Mouse (Mus musculus) myocyte (in vitro differentiated cells): ENCODE results near the gene Bnip2.

ENCODE experiments used
- CEBPB ChIP-seq: IDR thresholded peaks from 2 replicates; pipeline ENCODE4 v1.6.1; 2011; ENCODE audit warnings: mild to moderate bottlenecking, moderate library complexity; ENCODE audit not compliant: poor library complexity, insufficient read depth, severe bottlenecking
- E2F4 ChIP-seq: IDR thresholded peaks from one replicate; pipeline ENCODE4 v1.6.1; 2011; ENCODE audit warnings: mild to moderate bottlenecking, control low read depth, moderate library complexity; ENCODE audit not compliant: insufficient read depth
- MYOD1 ChIP-seq, 3 experiments: IDR thresholded peaks; one replicate each; pipeline ENCODE4 v1.6.1; 2011; ENCODE audit warnings: control low read depth in 2 of 3, low read depth in 2 of 3, mild to moderate bottlenecking in 2 of 3, moderate library complexity in 1 of 3; ENCODE audit not compliant: insufficient read length in 2 of 3, control insufficient read depth in 1 of 3
- POLR2A ChIP-seq: IDR thresholded peaks from one replicate; pipeline ENCODE4 v1.6.1; 2011; ENCODE audit warnings: low read depth, mild to moderate bottlenecking, control low read depth, moderate library complexity; ENCODE audit not compliant: insufficient read length
- POLR2AphosphoS2 ChIP-seq: IDR thresholded peaks from one replicate; pipeline ENCODE4 v1.6.1; 2011; ENCODE audit warnings: low read depth, control low read depth; ENCODE audit not compliant: insufficient read length
- SRF ChIP-seq: IDR thresholded peaks from one replicate; pipeline ENCODE4 v1.6.1; 2011; ENCODE audit warnings: low read depth; ENCODE audit not compliant: control insufficient read depth, insufficient read length
- TCF3 ChIP-seq: IDR thresholded peaks from one replicate; pipeline ENCODE4 v1.6.1; 2011; ENCODE audit warnings: low read depth, control low read depth; ENCODE audit not compliant: insufficient read length
- USF1 ChIP-seq: IDR thresholded peaks from one replicate; pipeline ENCODE4 v1.6.1; 2011; ENCODE audit warnings: low read depth, mild to moderate bottlenecking, control low read depth, moderate library complexity

DNA sequence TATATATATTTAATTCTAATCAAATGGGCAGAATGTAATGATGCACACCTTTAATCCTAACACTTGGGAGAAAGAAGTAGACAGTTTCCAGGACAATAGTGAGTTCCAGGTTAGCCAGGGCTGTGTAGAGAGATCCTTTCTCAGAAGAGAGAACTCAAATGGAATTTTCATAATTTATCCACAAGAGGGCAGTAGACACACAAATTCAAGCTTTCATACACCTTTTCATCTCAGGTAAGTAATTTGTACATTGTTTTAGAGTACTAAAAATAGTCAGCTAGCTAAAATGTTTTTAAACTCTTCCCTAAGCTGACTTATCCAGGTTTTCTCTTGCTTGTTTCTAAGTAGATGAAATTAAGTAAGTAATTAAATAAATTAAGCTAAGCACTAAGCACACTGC, 29.6 kb downstream of the Bnip2 start:
- TF ChIP-seq POLR2A (no peak), SRF (no peak), MYOD1 (IDR thresholded peaks at IDR 0.05; ENCODE audit: control insufficient read depth in 1 of 3, insufficient read length in 2 of 3, low read depth in 2 of 3) (no peak), USF1 (no peak), E2F4 (no peak), TCF3 (no peak), CEBPB (no peak), POLR2AphosphoS2 (no peak)
